ENCODE assay signal across 11 mouse cellular contexts in the genomic region with DNA sequence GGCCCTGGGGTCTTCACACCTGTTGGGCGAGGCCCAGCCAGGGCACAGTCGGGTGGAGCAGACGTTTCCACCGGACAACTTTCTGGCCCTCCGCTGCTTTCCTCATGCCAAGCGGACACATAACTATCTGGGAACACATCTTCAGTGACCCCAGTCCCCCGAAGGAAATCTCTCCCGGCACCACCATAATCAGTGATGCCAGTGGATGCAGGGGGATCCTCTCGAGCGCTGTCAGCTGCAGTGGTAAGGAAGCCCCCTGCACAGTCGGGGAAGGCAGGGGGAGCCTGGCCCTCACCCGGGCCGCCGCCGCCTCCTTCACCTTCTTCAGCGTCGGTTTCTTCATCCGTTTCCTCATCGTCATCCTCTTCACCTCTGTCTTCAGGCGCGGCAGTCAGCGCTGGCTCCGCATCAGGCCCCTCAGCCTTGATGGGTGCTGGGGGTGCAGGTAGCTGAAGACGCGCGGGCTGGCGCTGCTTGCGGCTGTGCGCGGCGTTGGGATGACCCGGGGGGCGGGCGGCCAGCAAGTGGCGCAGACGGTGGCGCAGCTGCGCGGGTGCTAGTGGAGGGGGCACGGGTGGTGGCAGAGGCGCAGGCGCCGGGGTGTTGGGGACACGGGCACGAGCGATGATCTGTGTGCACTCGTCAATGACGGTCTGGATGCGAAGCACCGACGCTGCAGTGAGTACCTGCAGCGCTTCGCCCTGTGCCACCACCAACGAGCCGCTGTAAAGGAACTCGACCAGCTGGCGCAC. TPM values are rescaled to one million over a fixed set of nuclear protein-coding genes. Genes with fewer than 3 reads are reported as not detected.
DNase-seq lines count a peak whose midpoint lies in the region; ATAC-seq and TF ChIP-seq lines count a peak whose summit lies in the region.
"Had no signal": no experiment of that assay in that cellular context is flagged by ENCODE, and none has a peak within 500 bp of the region (broad histone marks: within the 10 kb centered on the region; RNA-seq: fewer than 3 reads in every experiment).

No protein-coding gene starts in this region.

- H3K36me3 ChIP-seq in lung, embryonic 16.5 days (ENCODE audit: control insufficient read depth, insufficient read depth, low read length), result peaks cover 15% of the 10 kb centered on the region
- H3K36me3 ChIP-seq in hindbrain, postnatal 0 days (ENCODE audit: insufficient read depth, low read length), result peaks cover 15% of the 10 kb centered on the region
- peaks cover 28% of the 10 kb centered on the region for H3K36me3 ChIP-seq in neural tube, embryonic 15.5 days

- no peaks in the 10 kb centered on the region; the same call in 1 of the 2 replicates for H3K27me3 ChIP-seq in lung, embryonic 16.5 days (ENCODE audit: control insufficient read depth, insufficient read depth, low read depth, low read length)
- no peaks in the 10 kb centered on the region for H3K27me3 ChIP-seq in hindbrain, postnatal 0 days (ENCODE audit: insufficient read depth, low read length)
- no peaks in the 10 kb centered on the region for H3K27me3 ChIP-seq in neural tube, embryonic 15.5 days (replicated peaks)

- H3K9me3 ChIP-seq in lung, embryonic 16.5 days (ENCODE audit: control insufficient read depth, low read length), result no peaks in the 10 kb centered on the region
- no peaks in the 10 kb centered on the region for H3K9me3 ChIP-seq in hindbrain, postnatal 0 days (ENCODE audit: low read length)
- H3K9me3 ChIP-seq in neural tube, embryonic 15.5 days (replicated peaks), result no peaks in the 10 kb centered on the region

- 0 out of 2 replicates have a peak overlapping the region, but pooled peaks have one; percentile 14 for H3K9ac ChIP-seq in lung, embryonic 16.5 days (ENCODE audit: low read length)
- H3K9ac ChIP-seq in hindbrain, postnatal 0 days (replicated peaks; ENCODE audit: low read length), result peak overlapping the region; percentile 33; the same call in 1 of the 2 replicates
- peak overlapping the region; percentile 84 for H3K9ac ChIP-seq in neural tube, embryonic 15.5 days (replicated peaks)

- H3K4me3 ChIP-seq in lung, embryonic 16.5 days (ENCODE audit: low read length), result no peak overlapping the region
- peak overlapping the region; percentile 3; the same call in 1 of the 2 replicates for H3K4me3 ChIP-seq in hindbrain, postnatal 0 days (ENCODE audit: low read length)
- H3K4me3 ChIP-seq in neural tube, embryonic 15.5 days (replicated peaks), result peak overlapping the region; percentile 66

- peak; percentile 92 for DNase-seq in heart, adult 11 months
- DNase-seq in heart, postnatal 36 days, result no peak
- DNase-seq in lung, postnatal 36 days, result no peak
- peak; percentile 12 for DNase-seq in hindbrain, postnatal 0 days (ENCODE audit: low spot score)
- DNase-seq in left cerebral cortex, adult 9 months (ENCODE audit: low spot score in 2 of 2), result no peak
- DNase-seq in embryo, embryonic 10.5 days (ENCODE audit: low spot score), result no peak
- DNase-seq: adrenal gland, adult 8-10 months; thymus, adult 2 months had no signal

- H3K4me2 ChIP-seq in lung, embryonic 16.5 days (ENCODE audit: low read depth, low read length), result no peak overlapping the region
- peak overlapping the region; percentile 39 for H3K4me2 ChIP-seq in hindbrain, postnatal 0 days (ENCODE audit: low read depth, low read length)
- peak overlapping the region; percentile 77 for H3K4me2 ChIP-seq in neural tube, embryonic 15.5 days

- ATAC-seq in lung, embryonic 16.5 days (ENCODE audit: low read depth), result no peak
- ATAC-seq in hindbrain, postnatal 0 days, result no peak
- ATAC-seq in neural tube, embryonic 15.5 days (ENCODE audit: low FRiP score), result no peak
- ATAC-seq: inflammation-experienced regulatory T-cells, adult 6 months had no signal

- WGBS in lung, embryonic 16.5 days, result 51% methylated on average over 55 of the region's 57 CpGs
- WGBS in hindbrain, postnatal 0 days, result 42% methylated on average over 53 of the region's 57 CpGs
- 36% methylated on average over 56 of the region's 57 CpGs for WGBS in neural tube, embryonic 15.5 days

- TF ChIP-seq CTCF in hindbrain, postnatal 0 days (IDR thresholded peaks at IDR 0.05; ENCODE audit: low read depth), result no peak

- intact Hi-C loops in heart, postnatal 36 days (cut with DNase I), result loop anchor here (2.0 kb wide), 1 partner anchor 29 kb away; no protein-coding TSS in a partner anchor

- peaks cover 6% of the 10 kb centered on the region; the same call in 1 of the 2 replicates for H3K4me1 ChIP-seq in lung, embryonic 16.5 days (replicated peaks; ENCODE audit: control insufficient read depth, insufficient read depth, low read length)
- H3K4me1 ChIP-seq in hindbrain, postnatal 0 days (ENCODE audit: insufficient read depth, low read length), result peaks cover 10% of the 10 kb centered on the region; the same call in 1 of the 2 replicates
- H3K4me1 ChIP-seq in neural tube, embryonic 15.5 days, result peaks cover 35% of the 10 kb centered on the region

- H3K27ac ChIP-seq in lung, embryonic 16.5 days (ENCODE audit: low read length), result no peak overlapping the region
- no peak overlapping the region for H3K27ac ChIP-seq in hindbrain, postnatal 0 days
- H3K27ac ChIP-seq in neural tube, embryonic 15.5 days (replicated peaks), result no peak overlapping the region

RNA-seq across cellular contexts. Expression of a gene that starts 2.3 kb away (rescaled TPM):
- 1 to 10 TPM; 7.9 to 8.8 TPM for total RNA-seq in heart, postnatal 36 days (2021)
- 28.1 and 28.2 TPM in 2 replicates for polyA plus RNA-seq in lung, embryonic 16.5 days (2015; fragmentation: Nextera tagmentation; extraction: Ambion mirVana)
- total RNA-seq in hindbrain, postnatal 0 days (2014; rRNA removed), result 41.6 and 47.6 TPM in 2 replicates
- 23.9 and 24.6 TPM in 2 replicates for polyA plus RNA-seq in hindbrain, postnatal 0 days (2015; fragmentation: Nextera tagmentation; extraction: Ambion mirVana)
- polyA plus RNA-seq in neural tube, embryonic 15.5 days (2015; fragmentation: Nextera tagmentation; extraction: Ambion mirVana), result 37.6 and 38.7 TPM in 2 replicates

RNA-seq across cellular contexts. Expression of a gene that starts 8.6 kb away (rescaled TPM):
- 10 to 100 TPM; 83.3 to 95.8 TPM for total RNA-seq in heart, postnatal 36 days (2021)
- 190 and 195 TPM in 2 replicates for polyA plus RNA-seq in lung, embryonic 16.5 days (2015; fragmentation: Nextera tagmentation; extraction: Ambion mirVana)
- total RNA-seq in hindbrain, postnatal 0 days (2014; rRNA removed), result 483 and 563 TPM in 2 replicates
- 176 and 184 TPM in 2 replicates for polyA plus RNA-seq in hindbrain, postnatal 0 days (2015; fragmentation: Nextera tagmentation; extraction: Ambion mirVana)
- 202 and 224 TPM in 2 replicates for polyA plus RNA-seq in neural tube, embryonic 15.5 days (2015; fragmentation: Nextera tagmentation; extraction: Ambion mirVana)

RNA-seq across cellular contexts. Expression of a gene that starts 9.5 kb away (rescaled TPM):
- total RNA-seq in heart, postnatal 36 days (2021), result not detected
- 0.57 TPM in 1 of 2 replicates, not detected in the other for polyA plus RNA-seq in lung, embryonic 16.5 days (2015; fragmentation: Nextera tagmentation; extraction: Ambion mirVana)
- total RNA-seq in hindbrain, postnatal 0 days (2014; rRNA removed), result 1.1 and 1.7 TPM in 2 replicates
- 0.29 and 0.30 TPM in 2 replicates for polyA plus RNA-seq in hindbrain, postnatal 0 days (2015; fragmentation: Nextera tagmentation; extraction: Ambion mirVana)
- polyA plus RNA-seq in neural tube, embryonic 15.5 days (2015; fragmentation: Nextera tagmentation; extraction: Ambion mirVana), result 0.49 and 0.68 TPM in 2 replicates

RNA-seq across cellular contexts. Expression of a gene that starts 27.1 kb away (rescaled TPM):
- total RNA-seq in heart, postnatal 36 days (2021), result 100 to 1,000 TPM; 124 to 136 TPM
- 157 and 173 TPM in 2 replicates for polyA plus RNA-seq in lung, embryonic 16.5 days (2015; fragmentation: Nextera tagmentation; extraction: Ambion mirVana)
- total RNA-seq in hindbrain, postnatal 0 days (2014; rRNA removed), result 59.7 and 68.0 TPM in 2 replicates
- 188 and 202 TPM in 2 replicates for polyA plus RNA-seq in hindbrain, postnatal 0 days (2015; fragmentation: Nextera tagmentation; extraction: Ambion mirVana)
- polyA plus RNA-seq in neural tube, embryonic 15.5 days (2015; fragmentation: Nextera tagmentation; extraction: Ambion mirVana), result 165 and 170 TPM in 2 replicates

RNA-seq across cellular contexts. Expression of a gene that starts 29.9 kb away (rescaled TPM):
- total RNA-seq in heart, postnatal 36 days (2021), result 1 to 10 TPM; 2.5 to 2.9 TPM
- 10.4 and 12.0 TPM in 2 replicates for polyA plus RNA-seq in lung, embryonic 16.5 days (2015; fragmentation: Nextera tagmentation; extraction: Ambion mirVana)
- total RNA-seq in hindbrain, postnatal 0 days (2014; rRNA removed), result 8.9 and 10.9 TPM in 2 replicates
- 7.6 and 7.9 TPM in 2 replicates for polyA plus RNA-seq in hindbrain, postnatal 0 days (2015; fragmentation: Nextera tagmentation; extraction: Ambion mirVana)
- polyA plus RNA-seq in neural tube, embryonic 15.5 days (2015; fragmentation: Nextera tagmentation; extraction: Ambion mirVana), result 9.1 and 10.3 TPM in 2 replicates

Comparison
In these comparisons a context has a peak if more than half of its experiments do, and no peak if none do; other contexts are left out.
1. DNase-seq: peak in heart, adult 11 months (single experiment) and hindbrain, postnatal 0 days (single experiment); none in heart, postnatal 36 days (0 of 2), lung, postnatal 36 days (single experiment), left cerebral cortex, adult 9 months (0 of 2) and embryo, embryonic 10.5 days (single experiment).
2. H3K9ac ChIP-seq: peak in every context shown above with its lines; median percentile 84 in neural tube, embryonic 15.5 days; 33 in hindbrain, postnatal 0 days; 14 in lung, embryonic 16.5 days.